10 mouse cellular contexts compared by ENCODE assay signal in the genomic region with DNA sequence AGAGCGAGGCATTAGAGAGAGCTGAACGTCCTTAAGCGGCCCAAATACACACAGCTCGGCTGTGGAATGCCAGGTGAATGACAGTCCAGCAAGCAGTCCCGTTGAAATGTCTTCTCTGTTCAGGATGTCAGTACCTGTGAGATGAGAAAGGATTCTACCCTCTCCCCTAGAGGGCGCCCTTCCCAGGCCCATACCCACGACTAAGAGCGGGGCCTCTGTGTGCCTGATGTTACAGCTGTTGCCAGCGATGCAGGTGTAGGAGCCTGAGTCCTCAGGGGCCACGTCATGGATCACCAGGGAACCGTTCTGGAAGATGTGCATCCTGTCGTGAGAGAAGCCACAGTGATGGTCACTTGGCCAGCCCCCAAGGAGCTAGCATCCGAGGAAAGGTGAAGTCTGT. TPM values are rescaled to one million over a fixed set of nuclear protein-coding genes. Genes with fewer than 3 reads are reported as not detected.
DNase-seq lines count a peak whose midpoint lies in the region; ATAC-seq and TF ChIP-seq lines count a peak whose summit lies in the region.
"Had no signal": no experiment of that assay in that cellular context is flagged by ENCODE, and none has a peak within 500 bp of the region (broad histone marks: within the 10 kb centered on the region; RNA-seq: fewer than 3 reads in every experiment).

No protein-coding gene starts in this region.

- H3K9me3 ChIP-seq in neural tube, embryonic 15.5 days (replicated peaks), result no peaks in the 10 kb centered on the region

- no peaks in the 10 kb centered on the region for H3K27me3 ChIP-seq in cerebellum, adult 2 months (ENCODE audit: control insufficient read depth, insufficient read depth, low read length)
- H3K27me3 ChIP-seq in testis, adult 2 months (ENCODE audit: control insufficient read depth, insufficient read depth, low read length), result no peaks in the 10 kb centered on the region
- H3K27me3 ChIP-seq in neural tube, embryonic 15.5 days (replicated peaks), result no peaks in the 10 kb centered on the region
- H3K27me3 ChIP-seq: neural tube, embryonic 13.5 days had no signal

- H3K4me1 ChIP-seq in cerebellum, adult 2 months (ENCODE audit: control insufficient read depth, insufficient read depth, low read length), result no peaks in the 10 kb centered on the region
- H3K4me1 ChIP-seq in testis, adult 2 months (ENCODE audit: control insufficient read depth, insufficient read depth, low read length), result peaks cover 3% of the 10 kb centered on the region
- H3K4me1 ChIP-seq in neural tube, embryonic 15.5 days, result no peaks in the 10 kb centered on the region
- H3K4me1 ChIP-seq: neural tube, embryonic 13.5 days had no signal

- ATAC-seq in neural tube, embryonic 15.5 days (ENCODE audit: low FRiP score), result no peak
- ATAC-seq in frontal cortex, adult (ENCODE audit: low TSS enrichment), result no peak

- 0 out of 2 replicates have a peak, but pooled peaks have one; percentile 25 for TF ChIP-seq CTCF in cerebellum, adult 2 months (IDR thresholded peaks at IDR 0.05; ENCODE audit: borderline replicate concordance, insufficient read depth, low read depth, low read length)
- peak; percentile 40; the same call in 1 of the 2 replicates for TF ChIP-seq CTCF in testis, adult 2 months (IDR thresholded peaks at IDR 0.05; ENCODE audit: control insufficient read depth, insufficient read depth, insufficient replicate concordance, low read depth, low read length)

- TF ChIP-seq POLR2A in cerebellum, adult 2 months (IDR thresholded peaks at IDR 0.05; ENCODE audit: borderline replicate concordance, insufficient read depth, low read length), result no peak
- no peak for TF ChIP-seq POLR2A in testis, adult 2 months (IDR thresholded peaks at IDR 0.05; ENCODE audit: control insufficient read depth, low read depth, low read length)

- DNase-seq in cerebellum, adult 2 months, result no peak
- no peak for DNase-seq in cerebellum, postnatal 4 days (ENCODE audit: low spot score in 2 of 2)
- no peak for DNase-seq in testis, postnatal 10 days (ENCODE audit: low spot score)
- DNase-seq in lung, postnatal 14 days, result peak; percentile 50
- no peak for DNase-seq in urinary bladder, postnatal 10 days (ENCODE audit: low spot score)
- DNase-seq: cerebellum, adult 18-20 months had no signal

- H3K9ac ChIP-seq in neural tube, embryonic 15.5 days (replicated peaks), result no peak overlapping the region
- H3K9ac ChIP-seq: neural tube, embryonic 13.5 days had no signal

- no peak overlapping the region for H3K4me3 ChIP-seq in cerebellum, adult 2 months (replicated peaks; ENCODE audit: insufficient read depth, low read depth, low read length)
- no peak overlapping the region for H3K4me3 ChIP-seq in testis, adult 2 months (ENCODE audit: control insufficient read depth, low read depth, low read length)
- no peak overlapping the region for H3K4me3 ChIP-seq in neural tube, embryonic 15.5 days (replicated peaks)
- H3K4me3 ChIP-seq: neural tube, embryonic 13.5 days had no signal

- no peak overlapping the region for H3K4me2 ChIP-seq in neural tube, embryonic 15.5 days
- H3K4me2 ChIP-seq: neural tube, embryonic 13.5 days had no signal

- H3K27ac ChIP-seq in cerebellum, adult 2 months (ENCODE audit: insufficient read depth, low read length), result no peak overlapping the region
- no peak overlapping the region for H3K27ac ChIP-seq in testis, adult 2 months (ENCODE audit: control insufficient read depth, insufficient read depth, low read depth, low read length)
- H3K27ac ChIP-seq in neural tube, embryonic 15.5 days (replicated peaks), result no peak overlapping the region
- H3K27ac ChIP-seq: neural tube, embryonic 13.5 days had no signal

- WGBS in cerebellum, adult 2 months, result 82% methylated on average over 13 of the region's 13 CpGs
- WGBS in neural tube, embryonic 15.5 days, result 87% methylated on average over 13 of the region's 13 CpGs

- H3K36me3 ChIP-seq in testis, adult 2 months (ENCODE audit: control insufficient read depth, insufficient read depth, low read length), result no peaks in the 10 kb centered on the region
- H3K36me3 ChIP-seq in neural tube, embryonic 15.5 days, result peaks cover 76% of the 10 kb centered on the region

RNA-seq across cellular contexts. Expression of a gene that starts 20.1 kb away (rescaled TPM):
- 53.0 and 59.2 TPM in 2 replicates for polyA plus RNA-seq in cerebellum, adult 2 months (2012; rRNA removed)
- 96.2 and 106 TPM in 2 replicates for polyA plus RNA-seq in testis, adult 2 months (2012; rRNA removed)
- 2.5 and 6.4 TPM in 2 replicates for polyA plus RNA-seq in neural tube, embryonic 15.5 days (2015; fragmentation: Nextera tagmentation; extraction: Ambion mirVana)

RNA-seq across cellular contexts. Expression of a gene that starts 29.9 kb away (rescaled TPM):
- 56.2 and 58.4 TPM in 2 replicates for polyA plus RNA-seq in cerebellum, adult 2 months (2012; rRNA removed)
- 20.5 and 22.4 TPM in 2 replicates for polyA plus RNA-seq in testis, adult 2 months (2012; rRNA removed)
- 17.3 and 22.6 TPM in 2 replicates for polyA plus RNA-seq in neural tube, embryonic 15.5 days (2015; fragmentation: Nextera tagmentation; extraction: Ambion mirVana)

RNA-seq across cellular contexts. Expression of a gene that starts 53.2 kb away (rescaled TPM):
- 5.5 and 5.9 TPM in 2 replicates for polyA plus RNA-seq in cerebellum, adult 2 months (2012; rRNA removed)
- 3.1 and 3.2 TPM in 2 replicates for polyA plus RNA-seq in testis, adult 2 months (2012; rRNA removed)
- 29.3 and 41.7 TPM in 2 replicates for polyA plus RNA-seq in neural tube, embryonic 15.5 days (2015; fragmentation: Nextera tagmentation; extraction: Ambion mirVana)
